Mouse (Mus musculus): Measurements from ENCODE around the gene Gtf3a. TPM values are rescaled to one million over a fixed set of nuclear protein-coding genes. Genes with fewer than 3 reads are reported as not detected.
A peak's percentile ranks its signal among the peaks of the same experiment; 100 is the strongest.

The Gtf3a gene
- polyA plus RNA-seq, 1 experiment = 63.5 TPM

DNA sequence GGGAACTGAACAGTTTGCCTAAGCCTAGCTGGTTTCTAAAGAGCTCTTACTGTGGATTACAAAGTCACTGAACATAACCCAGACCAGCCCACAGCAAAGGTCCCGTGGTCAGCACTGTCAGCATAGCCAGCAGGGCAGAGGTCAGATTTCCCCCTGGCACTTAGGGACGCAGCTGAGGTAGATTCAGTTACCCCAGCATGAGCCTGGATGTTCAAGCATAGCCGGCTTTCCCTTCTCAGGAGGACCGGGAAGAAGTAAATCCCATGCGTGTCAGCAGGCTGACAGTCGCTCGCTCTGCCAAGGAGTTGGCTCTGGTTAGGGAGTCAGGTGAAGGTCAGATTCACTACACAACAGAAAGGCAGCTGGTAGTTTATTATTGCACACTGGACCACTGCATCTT, 6.1 kb downstream of the Gtf3a start:
- Histone ChIP-seq H3K4me1 (peaks cover 7% of the 10 kb centered on the region), H3K27me3 (replicated peaks) (no peaks in the 10 kb centered on the region), H3K4me3 (replicated peaks) (no peak overlapping the region), H3K36me3 (replicated peaks; ENCODE audit: low read length) (peaks cover 97% of the 10 kb centered on the region), H3K9me3 (no peaks in the 10 kb centered on the region)
- no peak for TF ChIP-seq GATA1 (IDR thresholded peaks at IDR 0.05; ENCODE audit: borderline replicate concordance, low read length)
- TF ChIP-seq FLI1 (IDR thresholded peaks at IDR 0.05; ENCODE audit: low read length) = no peak

DNA sequence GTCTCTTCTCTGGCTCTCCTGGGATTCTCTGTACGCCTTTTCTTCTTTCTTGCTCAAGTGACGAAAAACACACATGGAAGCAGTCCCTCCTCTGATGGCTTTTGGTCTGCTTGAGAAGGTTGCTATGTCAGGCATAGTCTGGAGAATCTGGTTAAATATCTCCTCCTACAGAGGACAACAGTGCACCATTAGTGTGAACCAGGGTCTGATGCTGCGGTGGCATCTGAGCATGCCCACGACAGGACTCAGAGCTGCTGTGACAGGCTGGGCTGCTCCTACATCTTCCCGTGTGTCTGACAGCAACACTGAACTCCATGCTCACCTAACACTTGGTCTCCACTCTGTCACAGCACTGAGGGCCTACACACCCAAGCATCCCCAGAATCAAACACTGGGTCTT, 7.2 kb downstream of the Gtf3a start:
- Histone ChIP-seq H3K27me3 (replicated peaks) (no peaks in the 10 kb centered on the region), H3K9me3 (no peaks in the 10 kb centered on the region), H3K36me3 (replicated peaks; ENCODE audit: low read length) (peaks cover 100% of the 10 kb centered on the region), H3K4me3 (replicated peaks) (peak overlapping the region; percentile 47), H3K4me1 (peaks cover 2% of the 10 kb centered on the region; the same call in 1 of the 2 replicates)
- TF ChIP-seq GATA1 (IDR thresholded peaks at IDR 0.05; ENCODE audit: borderline replicate concordance, low read length) (no peak), FLI1 (IDR thresholded peaks at IDR 0.05; ENCODE audit: low read length) (no peak)

DNA sequence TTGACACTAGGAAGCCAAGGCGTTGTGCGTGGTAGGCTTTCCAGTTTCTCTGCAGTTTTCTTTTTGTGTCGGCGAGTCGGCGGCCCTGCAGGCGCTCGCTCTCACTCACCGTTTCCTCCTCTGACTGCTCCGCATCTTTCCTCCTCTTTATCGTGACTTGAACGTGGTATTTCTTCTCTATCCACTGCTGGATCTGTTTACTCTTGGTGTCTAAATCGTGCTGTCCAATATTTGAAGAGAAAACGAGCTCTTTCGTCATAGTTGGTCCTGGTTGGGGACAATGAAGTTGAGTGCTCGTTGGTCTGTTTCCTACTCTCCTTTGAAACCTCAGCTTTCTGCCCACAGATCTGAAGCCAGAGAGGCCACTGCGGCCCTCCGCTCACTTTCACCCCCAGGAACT, 8.2 kb downstream of the Gtf3a start:
- Histone ChIP-seq H3K36me3 (replicated peaks; ENCODE audit: low read length) (peaks cover 100% of the 10 kb centered on the region), H3K27me3 (replicated peaks) (no peaks in the 10 kb centered on the region), H3K4me1 (peaks cover 9% of the 10 kb centered on the region), H3K9me3 (no peaks in the 10 kb centered on the region), H3K4me3 (replicated peaks) (no peak overlapping the region)
- TF ChIP-seq GATA1 (IDR thresholded peaks at IDR 0.05; ENCODE audit: borderline replicate concordance, low read length) = no peak
- TF ChIP-seq FLI1 (IDR thresholded peaks at IDR 0.05; ENCODE audit: low read length) = no peak

DNA sequence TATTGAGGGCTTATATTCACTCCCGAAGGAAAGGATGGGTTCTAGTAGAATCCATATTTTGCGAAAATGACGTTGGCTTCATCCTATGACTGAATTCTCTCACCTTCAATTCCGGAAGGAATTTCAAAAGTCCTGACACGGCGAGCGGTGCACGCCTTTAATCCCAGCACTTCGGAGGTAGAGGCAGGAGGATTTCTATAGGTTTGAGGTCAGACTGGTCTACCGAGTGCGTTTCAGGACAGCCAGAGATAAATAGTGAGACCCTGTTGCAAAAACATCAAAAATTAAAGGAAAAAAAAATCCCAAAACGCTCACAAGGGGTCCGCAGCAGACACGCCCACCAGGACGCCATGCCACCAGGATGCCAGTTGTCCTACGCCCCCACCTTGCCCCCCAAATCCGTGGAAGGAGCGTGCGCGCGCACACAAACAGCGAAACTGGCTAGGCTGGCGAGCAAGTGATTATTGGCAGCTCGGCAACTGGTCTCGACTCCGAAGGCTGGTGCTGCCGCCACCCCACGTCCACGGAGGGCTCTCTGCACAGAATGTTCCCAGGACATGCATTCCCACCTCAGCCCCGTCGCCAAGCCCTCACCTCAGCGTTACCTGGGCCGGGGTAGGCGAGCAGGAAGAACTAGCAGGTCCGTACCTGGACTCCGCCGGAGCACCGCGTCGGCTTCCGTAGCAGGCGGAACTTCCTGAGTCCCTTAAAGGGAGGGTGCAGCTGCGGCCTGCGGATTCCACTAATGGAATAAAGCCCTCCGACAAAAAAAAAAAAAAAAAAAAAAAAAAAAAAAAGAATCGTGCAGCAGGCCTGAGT, 14.9 kb downstream of the Gtf3a start, which contains the start of gene Mtif3:
Gene Mtif3, minus strand, starts transcription at position 683 of the 819 bp plus-strand sequence.
- TF ChIP-seq GATA1 (IDR thresholded peaks at IDR 0.05; ENCODE audit: borderline replicate concordance, low read length) (no peak), FLI1 (IDR thresholded peaks at IDR 0.05; ENCODE audit: low read length) (no peak)
- H3K9me3 ChIP-seq = no peaks in the 10 kb centered on the region
- H3K27me3 ChIP-seq (replicated peaks) = peaks cover 3% of the 10 kb centered on the region
- H3K4me1 ChIP-seq = peaks cover 40% of the 10 kb centered on the region
- H3K4me3 ChIP-seq (replicated peaks) = peak within 1 kb of the TSS; percentile 100
- peaks cover 33% of the 10 kb centered on the region for H3K36me3 ChIP-seq (replicated peaks; ENCODE audit: low read length)

DNA sequence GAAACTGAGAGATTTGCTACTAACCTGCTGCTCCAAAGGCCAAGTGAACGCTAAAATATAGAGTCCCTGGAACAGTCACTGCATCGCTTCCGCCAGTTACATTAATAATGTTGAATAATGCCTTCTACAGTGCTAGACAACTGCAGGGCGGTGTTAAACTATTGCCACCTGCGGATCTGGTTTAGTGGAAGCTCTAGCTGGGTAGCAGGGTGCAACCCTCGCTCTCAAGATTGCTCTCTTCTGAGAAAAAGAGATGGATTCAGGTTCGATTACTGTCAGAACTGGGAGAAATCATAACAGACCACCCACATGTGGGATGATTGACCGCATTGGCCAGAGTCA, 15.5 kb downstream of the Gtf3a start:
- Histone ChIP-seq H3K36me3 (replicated peaks; ENCODE audit: low read length) (peaks cover 27% of the 10 kb centered on the region), H3K4me3 (replicated peaks) (peak overlapping the region; percentile 100), H3K4me1 (peaks cover 40% of the 10 kb centered on the region), H3K27me3 (replicated peaks) (peaks cover 8% of the 10 kb centered on the region), H3K9me3 (no peaks in the 10 kb centered on the region)
- no peak for TF ChIP-seq GATA1 (IDR thresholded peaks at IDR 0.05; ENCODE audit: borderline replicate concordance, low read length)
- 0 out of 2 replicates have a peak, but pooled peaks have one; percentile 7 for TF ChIP-seq FLI1 (IDR thresholded peaks at IDR 0.05; ENCODE audit: low read length)

DNA sequence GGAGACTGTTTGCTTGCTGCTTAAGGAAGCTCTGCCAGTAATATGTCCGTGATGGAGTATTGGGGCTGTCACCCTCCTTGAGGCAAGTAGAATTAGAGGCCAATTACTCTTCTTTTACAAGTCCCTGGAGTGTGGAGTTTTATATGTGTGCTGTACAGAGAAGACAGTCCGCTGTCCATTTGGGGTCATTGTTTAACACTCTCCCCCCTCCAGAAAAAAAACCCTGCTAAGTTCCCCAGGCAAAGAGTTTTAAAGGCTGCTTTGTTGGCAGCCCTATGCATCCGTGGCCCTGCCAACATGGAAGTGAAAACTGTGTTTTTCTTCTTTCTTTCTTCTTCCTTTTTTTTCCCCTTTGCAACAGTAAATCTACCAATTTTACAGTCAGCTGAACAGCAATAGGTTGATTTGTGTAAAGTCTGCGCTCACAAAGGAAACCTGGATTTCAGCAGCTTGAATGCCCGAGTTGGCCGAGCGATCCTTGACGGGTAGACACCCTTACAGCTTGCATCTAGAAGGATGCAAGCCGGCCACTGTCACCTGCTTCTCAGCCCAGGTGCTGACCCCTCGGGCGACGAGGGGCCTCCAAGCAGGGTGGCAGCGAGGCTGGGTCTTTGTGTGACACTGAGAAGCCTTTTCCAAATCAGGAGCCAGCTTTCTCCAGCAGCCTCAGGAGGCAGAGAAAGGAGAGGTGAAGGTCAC, 20.4 kb downstream of the Gtf3a start:
- Histone ChIP-seq H3K27me3 (replicated peaks) (peaks cover 21% of the 10 kb centered on the region), H3K4me3 (replicated peaks) (no peak overlapping the region), H3K9me3 (no peaks in the 10 kb centered on the region), H3K36me3 (replicated peaks; ENCODE audit: low read length) (no peaks in the 10 kb centered on the region), H3K4me1 (peaks cover 21% of the 10 kb centered on the region)
- no peak for TF ChIP-seq FLI1 (IDR thresholded peaks at IDR 0.05; ENCODE audit: low read length)

DNA sequence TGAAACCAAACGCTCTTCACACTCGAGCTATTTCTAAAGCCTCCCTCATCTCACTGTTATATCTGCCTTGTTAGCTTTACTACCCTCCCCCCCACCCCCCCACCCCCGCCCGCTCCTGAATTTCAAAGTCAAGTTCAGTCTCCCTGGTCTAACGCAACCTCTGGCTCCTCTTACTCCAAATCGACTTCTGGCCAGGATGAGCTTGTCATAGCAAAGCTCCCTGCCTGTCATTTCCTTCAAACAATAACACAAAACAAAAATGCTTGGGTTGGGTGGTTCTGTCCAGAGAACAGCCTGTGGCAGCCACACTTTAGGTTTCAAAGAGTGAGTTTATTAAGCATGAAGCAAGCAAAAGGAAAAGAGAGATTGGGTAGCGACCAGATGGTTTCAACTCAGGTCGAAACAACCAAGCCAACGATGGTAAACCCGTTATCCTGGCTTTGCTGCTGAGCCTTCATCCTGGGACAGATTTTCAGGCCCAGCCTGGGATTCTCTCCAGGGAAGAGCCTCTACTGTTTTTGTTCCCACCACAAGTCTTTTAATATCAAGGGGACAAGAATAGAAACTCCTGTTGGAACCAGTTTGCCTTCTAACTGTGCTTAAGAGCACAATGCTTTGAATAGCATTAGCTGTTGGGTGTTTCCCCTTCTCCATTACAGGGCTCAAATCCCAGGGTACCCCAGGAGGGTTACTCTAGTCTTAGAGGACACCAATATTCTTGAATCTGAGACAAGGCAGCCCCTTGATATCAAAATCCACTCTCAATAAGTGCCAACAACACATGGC, 23.5 kb downstream of the Gtf3a start:
- H3K4me3 ChIP-seq (replicated peaks) = no peak overlapping the region
- no peaks in the 10 kb centered on the region for H3K4me1 ChIP-seq
- TF ChIP-seq GATA1 (IDR thresholded peaks at IDR 0.05; ENCODE audit: borderline replicate concordance, low read length) (no peak), FLI1 (IDR thresholded peaks at IDR 0.05; ENCODE audit: low read length) (no peak)
- H3K9me3 ChIP-seq = no peaks in the 10 kb centered on the region
- H3K36me3 ChIP-seq (replicated peaks; ENCODE audit: low read length) = no peaks in the 10 kb centered on the region
- peaks cover 31% of the 10 kb centered on the region for H3K27me3 ChIP-seq (replicated peaks)

DNA sequence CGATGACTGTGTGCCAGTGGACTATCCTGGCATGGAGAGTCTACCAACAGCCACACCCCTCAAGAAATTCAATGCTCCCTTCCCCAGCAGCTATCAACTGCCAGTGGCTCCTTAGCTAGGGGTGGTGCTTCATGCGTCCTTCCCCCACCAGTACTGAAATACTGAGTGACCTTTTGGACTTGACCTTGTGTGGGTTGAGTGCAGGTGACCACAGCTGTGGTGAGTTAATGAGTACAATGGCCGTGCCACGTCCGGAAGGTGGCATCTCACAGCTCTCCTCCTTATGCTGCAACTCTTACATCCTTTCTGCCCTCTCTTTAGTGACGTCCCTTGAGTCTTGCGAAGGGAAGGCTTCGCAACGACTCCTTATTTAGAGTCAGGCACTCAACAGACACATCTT, 24.9 kb downstream of the Gtf3a start:
- H3K27me3 ChIP-seq (replicated peaks) = peaks cover 31% of the 10 kb centered on the region
- H3K4me3 ChIP-seq (replicated peaks) = no peak overlapping the region
- H3K4me1 ChIP-seq = no peaks in the 10 kb centered on the region
- H3K9me3 ChIP-seq = no peaks in the 10 kb centered on the region
- TF ChIP-seq GATA1 (IDR thresholded peaks at IDR 0.05; ENCODE audit: borderline replicate concordance, low read length) = no peak
- TF ChIP-seq FLI1 (IDR thresholded peaks at IDR 0.05; ENCODE audit: low read length) = no peak
- no peaks in the 10 kb centered on the region for H3K36me3 ChIP-seq (replicated peaks; ENCODE audit: low read length)

DNA sequence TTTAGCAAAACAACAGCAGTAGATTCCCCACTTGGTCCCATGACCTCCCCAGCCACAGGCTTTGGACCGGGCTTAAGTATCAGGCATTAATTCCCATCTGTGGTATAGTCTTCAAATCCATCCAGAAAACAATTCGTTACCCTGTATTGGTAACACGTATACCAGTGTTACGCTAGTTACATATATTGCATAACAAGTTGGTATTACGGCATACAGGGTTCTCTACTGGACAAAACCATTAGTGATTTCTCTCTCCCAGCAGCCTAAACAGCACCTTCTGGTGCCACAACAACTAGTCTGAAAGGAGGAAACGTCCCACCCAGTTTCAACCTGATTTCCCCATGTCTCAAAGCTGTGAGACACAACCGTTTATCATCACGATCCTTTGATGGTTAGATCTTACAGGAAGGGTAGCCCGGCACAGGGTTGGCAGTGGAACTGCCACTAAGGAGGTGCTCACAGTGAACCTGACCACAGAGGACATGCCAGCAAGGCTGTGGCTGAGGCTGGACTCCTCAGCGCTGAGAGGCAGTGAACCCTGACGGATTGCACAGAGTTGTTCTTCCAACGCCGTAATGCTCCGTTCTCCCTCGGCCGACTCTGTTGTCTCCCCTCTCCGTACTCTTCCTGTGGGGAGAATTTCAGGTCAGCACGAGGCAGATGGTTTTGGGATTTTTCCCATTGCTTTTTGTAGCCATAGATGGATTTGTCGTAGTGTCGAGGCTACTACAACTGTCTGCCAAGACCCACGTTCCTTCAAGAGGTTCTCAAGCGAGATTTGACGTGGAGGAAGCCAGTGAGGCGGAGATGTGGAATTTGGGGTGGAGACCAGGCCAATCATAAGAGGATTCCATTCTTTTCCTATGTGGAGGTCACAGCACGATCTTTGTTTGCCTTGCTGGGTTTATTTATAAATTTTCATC, 25.7 kb downstream of the Gtf3a start:
- H3K36me3 ChIP-seq (replicated peaks; ENCODE audit: low read length) = no peaks in the 10 kb centered on the region
- peaks cover 25% of the 10 kb centered on the region for H3K27me3 ChIP-seq (replicated peaks)
- no peaks in the 10 kb centered on the region for H3K4me1 ChIP-seq
- H3K9me3 ChIP-seq = 0 out of 2 replicates have a peak, but pooled peaks cover 3% of the 10 kb centered on the region
- H3K4me3 ChIP-seq (replicated peaks) = no peak overlapping the region
- TF ChIP-seq FLI1 (IDR thresholded peaks at IDR 0.05; ENCODE audit: low read length) (no peak), GATA1 (IDR thresholded peaks at IDR 0.05; ENCODE audit: borderline replicate concordance, low read length) (no peak)

All from megakaryocyte, embryonic 14.5 days (primary cell).